Mouse (Mus musculus): ENCODE data around the gene Lrrc55.
"Not testable (repeated sequence)": the region's sequence is repeated elsewhere in the genome, so short reads cannot be mapped to it uniquely, and the experiment has no call there.

- TF ChIP-seq CTCF (IDR thresholded peaks at IDR 0.05; ENCODE audit: control insufficient read depth, insufficient read depth, low read length); POLR2A (IDR thresholded peaks at IDR 0.05; ENCODE audit: borderline replicate concordance, control insufficient read depth, low read depth, low read length): not testable (repeated sequence)
Measured at GRCm38 (mm10) chr2:85237231-85237630, 40.2 kb upstream of the Lrrc55 start.

All from bone marrow, adult 2 months (tissue).